Mouse (Mus musculus): ENCODE results near the gene Ubtd1.
A peak's percentile ranks its signal among the peaks of the same experiment; 100 is the strongest.

The Ubtd1 gene

DNA sequence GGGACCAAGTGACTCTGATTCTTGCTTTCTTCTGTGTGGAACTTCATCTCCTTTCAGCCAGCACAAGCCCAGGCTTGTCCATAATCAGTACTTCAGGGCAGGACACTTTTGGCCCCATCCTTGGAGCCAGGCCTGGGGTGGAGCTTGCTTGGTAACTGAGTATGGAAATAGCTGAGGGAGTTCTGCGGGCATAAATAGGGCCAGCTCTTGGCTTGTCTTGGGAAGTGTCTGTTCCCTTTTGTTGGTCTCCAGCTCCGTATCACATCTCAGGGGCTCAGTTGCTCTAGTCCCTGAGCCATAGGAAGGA, 40.9 kb downstream of the Ubtd1 start:
- DNase-seq, result no peak

GRCm38 (mm10) chr19:42026158-42026557, 44.6 kb downstream of the Ubtd1 start:
- DNase-seq, result peak; percentile 76 to 79

- DNase-seq, result no peak
These were observed 49.5 kb downstream of the Ubtd1 start for GRCm38 (mm10) chr19:42031112-42031511.

- no peak for DNase-seq
These were observed 52.0 kb downstream of the Ubtd1 start for GRCm38 (mm10) chr19:42033611-42034010.

GRCm38 (mm10) chr19:42034146-42034775, 52.7 kb downstream of the Ubtd1 start:
- no peak for DNase-seq

DNA sequence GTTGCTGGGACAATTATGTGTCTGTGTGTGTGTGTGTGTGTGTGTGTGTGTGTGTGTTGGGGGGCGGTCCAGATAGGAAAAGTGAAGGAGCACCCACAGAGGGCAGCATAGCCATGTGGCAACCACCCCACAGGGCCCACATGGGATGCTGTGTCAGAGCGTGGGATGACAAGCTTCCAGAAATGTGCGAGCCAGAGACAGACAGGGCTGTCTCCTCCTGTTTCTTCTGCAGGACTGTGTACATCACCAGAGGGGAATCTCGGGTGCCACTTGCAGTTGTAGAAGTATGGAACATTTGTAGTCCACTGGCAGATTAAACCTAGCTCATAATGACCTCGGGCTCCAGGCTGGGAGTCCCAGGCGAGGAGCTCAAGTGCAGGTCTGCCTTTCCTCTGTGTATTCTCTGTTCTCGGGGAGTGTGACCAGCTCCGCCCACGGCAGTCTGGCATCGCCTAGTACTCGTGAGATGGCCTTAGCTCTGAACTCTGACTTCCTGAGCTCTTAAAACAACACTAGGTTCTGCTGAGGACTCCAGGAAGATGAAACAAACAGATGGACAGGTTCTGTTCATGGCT, 53.4 kb downstream of the Ubtd1 start:
- no peak for DNase-seq

DNA sequence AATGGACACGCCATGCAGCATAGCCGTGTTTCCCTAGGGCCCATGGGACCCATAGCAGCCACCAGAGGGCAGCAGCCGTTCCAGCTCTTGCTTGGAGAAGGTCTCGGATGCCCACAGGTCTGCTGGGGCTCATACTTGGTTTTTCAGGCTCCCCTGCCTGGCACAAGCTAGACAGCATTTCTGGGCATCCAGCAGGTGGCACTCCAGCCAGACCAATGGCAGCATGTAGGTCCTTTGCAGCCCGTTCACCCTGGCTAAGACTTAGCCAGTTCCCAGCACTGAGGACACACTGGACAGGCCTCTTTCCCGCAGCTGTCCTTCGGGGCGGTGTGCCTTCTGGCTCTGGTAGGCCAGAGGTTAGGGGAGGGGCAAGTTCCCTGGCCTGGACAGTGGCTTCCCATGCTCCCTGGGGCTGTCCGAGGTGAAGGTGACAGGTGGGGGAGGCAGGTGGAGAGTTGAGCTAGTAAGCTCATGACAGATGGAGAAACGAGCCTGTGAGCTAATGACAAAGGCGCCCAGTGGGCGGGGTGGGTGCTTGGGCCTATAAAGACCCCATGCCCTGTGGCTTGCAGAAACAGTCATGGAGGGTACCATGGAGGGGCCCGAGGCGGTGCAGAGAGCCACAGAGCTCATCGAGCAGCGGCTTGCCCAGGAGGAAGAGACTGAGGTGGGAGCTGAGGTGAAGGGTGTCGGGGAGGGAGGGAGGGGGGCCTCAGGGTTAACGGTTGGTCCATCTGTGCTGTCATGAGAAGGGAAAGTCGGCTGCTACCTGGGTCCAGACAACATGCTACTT, 54.1 kb downstream of the Ubtd1 start, which contains the start of gene Ankrd2:
Ankrd2 (plus strand) TSS at position 545 of the 793 bp plus-strand sequence.
- peak; percentile 89 to 93 for DNase-seq

DNA sequence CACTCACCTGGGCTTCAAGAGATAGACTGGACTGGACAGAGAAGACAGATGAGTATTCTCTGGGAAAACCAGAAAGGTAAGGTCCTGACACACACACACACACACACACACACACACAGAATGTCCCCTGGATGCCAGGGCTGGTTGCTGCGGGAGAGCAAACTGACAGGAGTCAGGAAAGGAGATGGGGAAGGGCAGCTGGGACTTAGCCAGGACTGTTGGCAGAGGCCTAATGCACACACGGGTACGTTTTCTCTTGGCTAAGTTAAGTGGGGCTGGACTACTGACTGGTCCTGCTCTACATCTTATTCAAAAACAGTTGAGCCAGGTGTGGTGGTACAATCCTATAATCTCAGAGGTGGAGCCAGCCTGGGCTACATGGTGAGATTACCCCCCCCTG, 54.8 kb downstream of the Ubtd1 start:
- DNase-seq, result no peak

DNA sequence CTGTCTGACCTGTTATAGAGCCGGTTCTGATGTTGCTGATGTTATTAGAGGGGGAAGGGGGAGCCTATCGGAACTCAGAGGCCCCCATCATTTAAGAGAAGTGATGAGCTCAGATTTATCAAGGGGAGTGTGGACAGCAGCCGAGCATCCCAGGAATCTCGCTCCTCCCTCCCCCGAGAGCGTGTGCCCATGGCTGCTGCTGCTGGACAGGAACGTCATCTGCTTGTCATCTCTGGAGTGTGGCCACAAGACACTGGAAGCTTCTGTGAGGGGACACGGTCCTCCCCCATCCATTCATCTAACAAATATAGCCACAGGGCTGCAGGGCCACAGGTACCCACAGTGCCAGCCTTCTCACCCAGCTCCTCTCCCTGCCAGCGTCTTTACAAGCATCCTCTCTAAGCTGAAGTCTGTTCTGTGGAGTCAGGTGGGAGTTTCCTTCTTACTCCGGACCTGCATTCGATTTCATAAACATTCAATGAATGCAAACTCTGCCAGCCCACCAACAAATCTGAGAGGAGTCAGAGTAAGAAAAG, 55.7 kb downstream of the Ubtd1 start:
- DNase-seq, result no peak

GRCm38 (mm10) chr19:42038310-42038709, 56.7 kb downstream of the Ubtd1 start:
- DNase-seq, result no peak

- DNase-seq, result no peak
These were observed 62.4 kb downstream of the Ubtd1 start for GRCm38 (mm10) chr19:42043988-42044387.

DNA sequence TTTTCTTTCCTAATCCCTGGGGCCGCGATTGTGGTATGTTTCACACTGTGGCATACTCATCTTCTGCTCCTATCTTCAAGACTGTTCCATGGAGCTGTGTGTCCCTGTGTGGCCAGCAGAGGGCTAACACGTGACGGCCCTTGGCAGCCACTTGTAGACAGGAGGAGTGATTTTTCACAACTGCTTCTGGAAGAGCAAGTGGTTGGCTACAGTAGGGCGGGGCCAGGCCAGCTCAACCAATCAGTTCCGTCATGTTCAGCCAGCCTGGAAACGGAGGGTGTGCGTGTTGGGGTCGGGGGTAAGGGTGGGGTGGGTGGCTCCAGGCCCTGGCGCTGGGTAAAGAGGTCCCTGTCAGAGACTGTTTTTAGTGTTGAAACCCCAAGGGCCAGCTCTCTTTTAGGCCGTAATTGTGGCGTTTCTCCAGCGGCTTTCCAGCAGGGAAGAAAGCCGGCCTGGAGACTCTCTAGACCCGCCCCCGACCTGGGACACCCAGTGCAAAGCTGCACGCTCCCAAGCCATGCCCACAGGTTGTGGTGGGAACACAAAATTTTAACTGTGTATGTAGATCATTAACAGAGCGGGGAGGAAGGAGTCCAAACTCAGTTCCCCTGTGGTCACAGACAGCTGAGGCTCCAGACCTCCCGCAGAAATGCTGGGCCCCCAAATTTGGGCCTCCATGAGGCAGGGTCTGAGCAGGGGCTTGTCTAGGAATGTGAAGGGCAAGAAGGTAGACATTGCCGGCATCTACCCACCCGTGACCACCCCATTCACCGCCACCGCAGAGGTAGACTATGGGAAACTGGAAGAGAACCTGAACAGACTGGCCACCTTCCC, 63.9 kb downstream of the Ubtd1 start, which contains the start of gene Hoga1:
Hoga1 (plus strand) TSS at position 342 of the 834 bp plus-strand sequence.
- DNase-seq, result peak; percentile 89 to 91

- no peak for DNase-seq
These were observed 68.7 kb downstream of the Ubtd1 start for GRCm38 (mm10) chr19:42050251-42050650.

DNA sequence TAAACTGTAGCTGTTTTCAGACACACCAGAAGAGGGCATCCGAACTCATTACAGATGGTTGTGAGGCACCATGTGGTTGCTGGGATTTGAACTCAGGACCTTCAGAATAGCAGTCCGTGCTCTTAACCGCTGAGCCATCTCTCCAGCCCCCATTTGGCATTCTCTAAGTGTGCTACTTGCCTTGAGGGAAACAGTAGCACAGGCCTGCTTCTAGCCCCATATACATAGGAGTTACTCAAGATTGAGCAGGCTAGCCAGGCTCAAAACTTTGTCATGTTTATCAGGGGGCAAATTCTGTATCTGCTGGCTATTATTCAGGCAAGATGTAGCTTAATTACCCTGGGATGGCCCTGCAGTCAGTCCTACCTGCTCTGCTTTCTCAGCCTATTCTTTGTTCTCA, 69.8 kb downstream of the Ubtd1 start:
- no peak for DNase-seq

DNA sequence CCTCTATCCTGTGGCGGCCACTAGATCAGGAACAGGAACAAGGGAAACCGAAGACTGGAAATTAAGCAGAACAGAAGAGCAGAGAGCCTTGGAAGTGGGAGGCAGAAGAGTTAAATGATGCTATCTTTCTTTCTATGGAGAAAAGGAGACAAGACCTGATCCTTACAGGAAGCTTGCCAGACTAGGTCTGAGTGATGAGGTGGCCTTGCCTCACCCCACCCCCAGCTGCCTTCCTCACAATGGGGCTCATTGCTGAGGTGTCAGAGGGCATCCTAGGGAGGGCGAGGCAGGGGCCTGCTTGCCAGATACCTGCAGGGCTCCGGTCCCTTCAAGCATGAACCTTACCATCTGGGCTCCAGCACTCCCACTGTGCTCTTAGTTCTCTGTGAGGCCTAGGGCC, 70.4 kb downstream of the Ubtd1 start, which contains the start of gene 4933411K16Rik:
4933411K16Rik (plus strand) TSS at position 301 of the 400 bp plus-strand sequence.
- DNase-seq, result no peak

- peak; percentile 42 to 60 for DNase-seq
These were observed 72.7 kb downstream of the Ubtd1 start for GRCm38 (mm10) chr19:42054255-42054654.

GRCm38 (mm10) chr19:42055881-42056280, 74.3 kb downstream of the Ubtd1 start:
- no peak for DNase-seq

- DNase-seq, result no peak
These were observed 75.3 kb downstream of the Ubtd1 start for GRCm38 (mm10) chr19:42056719-42057409.

DNA sequence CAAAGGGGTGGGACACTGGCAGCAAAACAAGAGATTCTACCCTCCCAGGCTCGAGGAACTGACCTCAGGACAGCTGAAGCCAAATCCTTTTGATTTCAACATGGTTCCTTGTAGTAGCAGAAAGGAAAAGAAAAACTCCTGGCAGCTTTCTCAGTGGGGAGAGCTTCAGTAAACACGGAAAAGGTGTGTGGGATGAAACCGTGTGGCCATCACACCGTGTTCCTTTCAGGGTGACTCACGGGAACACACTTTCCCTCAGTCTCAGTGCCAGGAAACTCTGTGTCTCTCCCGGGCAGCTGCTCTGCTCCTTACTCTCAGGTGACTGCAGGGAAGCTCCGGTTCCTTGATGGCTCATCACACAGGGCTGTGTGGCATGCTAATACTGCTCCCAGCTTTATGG, 76.9 kb downstream of the Ubtd1 start:
- peak in 1 of 2 experiments; percentile 33 for DNase-seq

GRCm38 (mm10) chr19:42061443-42061842, 79.9 kb downstream of the Ubtd1 start:
- DNase-seq, result no peak

- DNase-seq, result peak; percentile 62 to 72
These were observed 87.1 kb downstream of the Ubtd1 start for GRCm38 (mm10) chr19:42068441-42069240.

All from lung, adult 18-20 months (tissue).